Mouse (Mus musculus) kidney, postnatal 14 days (tissue): ENCODE data around the gene Sumf1.

Experiments used
- DNase-seq: peaks from one replicate; pipeline ENCODE4 v3.0.0; 2022; ENCODE audit warnings: mixed read lengths

The Sumf1 gene

GRCm38 (mm10) chr6:108145941-108146588 lies 39.3 kb downstream of the Sumf1 start:
- DNase-seq = peak; percentile 40

GRCm38 (mm10) chr6:108145241-108145640 lies 40.1 kb downstream of the Sumf1 start:
- DNase-seq = peak; percentile 33

DNA sequence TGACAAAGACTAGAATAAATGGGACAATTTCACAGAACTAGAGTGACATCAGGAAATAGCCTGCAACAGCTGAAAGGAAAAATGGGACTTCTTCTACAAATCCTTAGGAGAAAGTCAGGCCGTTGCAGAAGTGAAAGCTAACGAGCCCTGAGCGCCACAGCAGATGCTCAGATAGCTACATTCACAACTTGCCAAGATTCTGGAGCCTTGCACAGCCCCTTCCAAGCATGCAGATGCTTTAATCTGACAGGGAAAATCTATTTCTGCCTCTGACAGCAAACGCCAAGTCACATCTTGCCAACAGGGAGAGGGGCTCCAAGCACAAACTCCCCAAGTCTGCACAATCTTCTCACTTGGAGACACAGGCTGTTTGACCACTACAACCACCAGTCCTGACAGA lies 42.6 kb downstream of the Sumf1 start:
- DNase-seq = no peak

DNA sequence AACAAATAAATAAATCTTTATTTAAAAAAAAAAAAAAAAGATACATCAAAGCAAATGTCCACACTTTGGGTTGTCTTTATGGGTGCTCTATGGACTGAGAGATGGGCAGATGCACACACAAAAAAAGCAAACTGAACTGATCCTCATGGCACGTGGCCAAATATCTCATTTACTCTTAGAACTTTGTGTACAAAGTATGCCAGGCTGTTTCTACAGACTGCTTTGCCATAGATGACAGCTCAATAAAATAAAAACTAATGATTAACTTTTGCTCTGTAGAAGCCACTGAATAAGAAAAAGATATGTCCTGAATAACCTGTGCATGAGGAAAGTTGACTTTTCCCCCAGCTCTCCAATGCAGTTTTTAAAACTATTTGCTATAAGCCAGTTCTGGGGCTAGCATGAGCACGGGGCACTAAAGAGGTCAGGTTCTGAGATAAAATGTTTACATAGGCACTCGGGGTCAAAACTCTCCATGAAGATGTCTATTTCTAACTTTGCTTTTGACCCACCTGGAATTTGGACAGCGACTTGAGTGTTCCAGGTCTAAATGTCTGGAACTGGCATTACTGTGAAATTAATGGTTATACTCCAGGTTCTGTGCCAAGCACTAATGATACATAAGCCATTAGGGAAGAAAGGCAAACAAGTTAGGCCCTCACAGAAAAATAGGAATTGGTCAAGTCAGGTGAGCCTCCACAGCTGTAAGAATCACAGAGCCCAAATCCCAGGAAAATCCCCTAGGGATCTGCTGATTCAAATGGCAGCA lies 44.5 kb downstream of the Sumf1 start:
- DNase-seq = peak; percentile 76

GRCm38 (mm10) chr6:108137031-108137430 lies 48.4 kb downstream of the Sumf1 start:
- no peak for DNase-seq

DNA sequence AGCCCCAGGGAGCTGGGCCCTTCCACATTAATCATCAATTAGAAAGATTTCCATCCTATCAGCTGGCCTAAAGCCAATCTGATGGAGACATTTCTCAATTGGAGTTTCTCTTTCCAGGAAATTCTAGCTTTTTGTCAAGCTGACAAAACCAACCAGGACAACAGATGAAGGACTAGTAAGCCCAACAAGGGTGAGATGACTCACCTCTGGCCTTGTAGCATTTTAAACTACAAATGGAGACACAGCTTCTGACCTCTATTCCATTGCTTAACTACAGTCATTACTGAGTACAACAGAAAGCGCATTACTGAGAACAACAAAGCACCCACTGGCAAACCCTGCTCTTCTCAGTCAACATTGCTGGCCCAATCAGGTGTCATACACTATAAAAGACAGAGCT lies 49.1 kb downstream of the Sumf1 start:
- no peak for DNase-seq

DNA sequence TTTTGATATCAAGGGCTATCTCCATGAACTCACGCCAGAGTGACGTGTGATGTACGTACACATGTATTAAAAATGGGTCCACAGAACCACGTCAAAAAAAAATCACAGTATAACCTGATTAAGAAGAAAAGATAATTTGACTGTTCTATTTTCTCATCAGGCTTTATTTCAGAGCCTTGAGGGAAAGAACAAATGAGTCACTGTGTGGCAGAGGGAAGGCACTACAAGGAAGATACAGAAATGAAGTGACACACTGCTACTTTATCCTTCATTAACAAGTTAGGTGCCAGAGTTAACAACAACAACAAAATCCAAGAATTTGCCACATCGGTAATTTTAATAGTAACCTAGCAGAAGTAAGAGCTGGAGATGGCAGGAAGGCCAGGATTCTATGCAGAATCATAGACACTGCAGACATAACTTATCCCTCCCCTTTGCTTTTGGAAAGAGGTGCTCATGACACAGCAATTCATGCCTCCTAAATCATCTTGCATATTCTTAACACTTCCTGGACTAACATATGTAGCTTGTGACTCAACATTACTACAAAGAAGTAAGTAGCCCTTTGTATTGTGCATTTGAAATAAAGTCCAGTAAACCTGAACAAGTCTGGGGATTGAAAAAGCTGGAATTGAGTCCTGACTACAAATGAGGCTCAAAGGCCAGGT lies 53.0 kb downstream of the Sumf1 start:
- DNase-seq = no peak

- no peak for DNase-seq
These were observed 54.7 kb downstream of the Sumf1 start for GRCm38 (mm10) chr6:108130718-108131117.

DNA sequence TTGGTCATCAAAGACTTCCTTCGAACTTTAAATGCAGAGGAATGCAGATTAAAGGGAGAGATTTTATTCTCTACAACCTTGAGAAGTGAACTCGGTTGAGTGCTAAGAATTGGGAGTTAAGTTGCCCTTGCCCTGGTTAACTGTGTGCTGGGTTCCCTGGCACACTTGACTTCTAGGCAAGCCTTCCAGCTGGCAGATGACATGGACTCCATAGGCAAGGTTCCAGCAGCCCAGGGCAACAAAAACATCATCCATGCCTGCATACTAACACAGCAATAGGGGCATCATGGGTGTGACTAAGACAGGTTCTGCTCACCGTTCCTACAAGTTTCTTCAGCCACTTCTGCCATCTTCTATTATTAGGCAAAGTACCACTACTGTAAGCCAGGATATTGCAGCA lies 58.8 kb downstream of the Sumf1 start:
- no peak for DNase-seq

- DNase-seq = no peak
These were observed 59.9 kb downstream of the Sumf1 start for GRCm38 (mm10) chr6:108125474-108125873.

- no peak for DNase-seq
These were observed 67.5 kb downstream of the Sumf1 start for GRCm38 (mm10) chr6:108117881-108118280.

DNA sequence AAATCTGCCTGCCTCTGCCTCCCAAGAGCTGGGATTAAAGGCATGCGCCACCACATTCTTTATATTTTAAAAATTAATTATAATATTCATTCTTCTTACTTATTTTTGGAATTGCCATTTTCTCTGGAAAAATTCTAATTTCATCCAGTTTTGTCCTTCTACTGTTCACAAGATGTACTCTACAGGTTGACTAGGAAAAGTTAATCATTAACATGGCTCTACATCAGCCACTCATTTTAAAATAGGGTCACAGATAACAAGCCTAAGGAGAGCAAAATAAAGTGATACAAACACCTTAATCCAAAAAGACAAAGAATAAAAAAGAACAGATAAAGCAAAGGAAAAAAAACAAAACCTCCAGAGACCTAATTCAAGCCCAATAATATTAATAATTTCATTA lies 70.4 kb downstream of the Sumf1 start:
- DNase-seq = no peak

DNA sequence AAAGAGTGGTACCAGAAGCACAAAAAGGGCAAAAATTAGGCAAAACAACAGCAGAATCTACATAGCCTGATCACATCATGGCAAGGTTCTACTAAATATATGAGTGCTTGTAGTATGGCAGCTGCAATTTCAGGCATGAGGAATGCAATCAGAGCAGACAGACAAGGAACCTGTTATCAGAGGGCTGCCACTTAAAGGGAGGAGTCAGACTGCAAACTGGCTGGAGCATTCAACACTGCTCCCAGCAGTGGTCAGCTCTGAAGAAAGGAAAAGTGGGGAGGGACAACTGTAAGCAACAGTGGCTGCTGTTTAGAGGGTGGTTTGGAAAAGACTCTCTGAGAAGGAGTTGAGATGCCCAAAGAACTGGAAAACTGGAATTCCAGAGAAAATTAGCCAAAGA lies 73.7 kb downstream of the Sumf1 start:
- DNase-seq = no peak

- no peak for DNase-seq
These were observed 75.0 kb downstream of the Sumf1 start for GRCm38 (mm10) chr6:108110336-108110735.

- no peak for DNase-seq
These were observed 78.0 kb downstream of the Sumf1 start for GRCm38 (mm10) chr6:108107376-108107775.

DNA sequence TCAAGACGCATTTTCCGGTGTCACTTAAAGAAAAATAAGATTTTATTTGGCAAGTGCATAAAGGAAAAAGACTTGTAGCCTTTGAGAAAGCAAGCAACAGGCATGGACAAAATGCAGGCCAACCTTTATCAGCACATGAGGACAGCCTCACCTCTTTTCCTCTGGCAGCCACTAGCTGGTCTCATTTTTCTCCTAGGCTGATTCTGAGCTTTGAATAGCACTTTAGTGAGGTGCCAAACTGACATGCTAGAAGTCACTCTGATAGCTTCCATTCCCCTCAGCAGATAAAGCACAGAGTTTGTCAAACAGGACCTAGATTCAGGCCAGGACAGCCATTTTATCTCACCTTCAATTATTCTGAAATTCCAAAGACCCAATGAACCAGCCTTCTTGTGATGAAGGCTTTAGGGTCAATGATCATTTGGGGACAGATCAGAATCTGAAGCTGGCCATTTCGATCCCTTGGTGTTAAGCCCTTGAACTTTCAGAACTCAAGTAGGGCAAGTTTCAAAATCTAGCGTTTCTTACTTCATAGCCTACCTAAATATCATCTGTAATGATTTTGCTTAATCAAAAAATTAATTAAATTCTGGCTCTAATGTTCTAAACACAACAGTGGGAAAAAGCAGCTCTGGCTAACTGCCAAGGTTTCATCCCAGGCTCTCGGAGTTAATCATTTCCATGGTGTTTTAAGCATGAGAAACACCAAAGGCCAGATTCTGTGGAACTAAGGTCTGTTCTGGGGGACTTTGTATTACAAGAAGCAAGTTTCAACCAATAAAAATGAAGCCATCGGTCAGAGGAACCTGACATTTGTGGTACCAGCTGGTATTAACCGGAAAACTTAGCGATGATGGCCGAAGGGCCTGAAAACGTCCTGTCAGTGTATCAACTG lies 83.2 kb downstream of the Sumf1 start:
- peak; percentile 86 for DNase-seq

DNA sequence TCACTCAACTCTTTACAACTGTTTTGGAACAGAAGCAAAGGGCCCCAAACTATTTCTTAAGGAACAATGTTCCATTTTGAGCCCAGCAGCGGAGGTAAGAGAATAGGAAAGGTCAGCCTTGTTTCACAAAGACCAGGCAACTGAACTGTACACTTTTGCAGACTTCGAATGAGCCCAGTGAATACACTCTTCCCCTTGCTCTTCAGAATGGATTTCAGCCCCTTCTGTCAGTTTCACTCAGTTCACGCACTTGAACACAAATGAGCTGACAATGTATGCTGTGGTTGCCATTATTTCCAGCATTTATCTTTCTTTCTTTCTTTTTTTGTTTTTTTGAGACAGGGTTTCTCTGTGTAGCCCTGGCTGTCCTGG lies 86.5 kb downstream of the Sumf1 start:
- DNase-seq = no peak

DNA sequence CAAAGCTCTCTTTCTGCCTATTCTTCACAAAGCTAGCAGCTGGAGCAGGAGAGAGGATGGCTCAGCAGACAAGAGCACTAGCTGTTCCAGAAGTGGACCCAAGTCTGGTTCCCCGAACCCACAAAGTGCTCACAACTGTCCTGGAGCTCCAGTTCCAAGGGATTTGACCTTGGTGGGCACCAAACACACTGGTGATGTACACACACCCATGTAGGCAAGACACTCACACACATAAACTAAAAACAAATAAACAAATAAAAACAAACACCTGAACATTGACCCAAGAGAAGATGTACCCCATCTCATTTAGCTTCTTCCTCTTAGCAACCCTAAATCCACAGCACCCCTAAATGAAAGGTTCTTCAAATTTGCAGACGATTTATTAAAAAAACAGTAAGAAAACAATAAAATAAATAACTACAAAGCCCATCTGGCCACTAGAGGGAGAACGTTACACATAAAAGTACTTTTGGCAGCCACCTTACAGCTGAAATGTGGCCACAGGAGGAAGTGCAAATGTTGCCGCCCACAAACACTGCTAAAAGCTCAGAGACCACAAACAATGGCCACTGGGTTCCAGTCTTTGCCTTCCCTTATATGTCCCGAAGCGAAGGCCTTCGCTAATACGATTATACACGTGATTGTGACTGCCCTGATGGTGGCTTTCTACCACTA lies 87.1 kb downstream of the Sumf1 start:
- peak; percentile 85 for DNase-seq

DNA sequence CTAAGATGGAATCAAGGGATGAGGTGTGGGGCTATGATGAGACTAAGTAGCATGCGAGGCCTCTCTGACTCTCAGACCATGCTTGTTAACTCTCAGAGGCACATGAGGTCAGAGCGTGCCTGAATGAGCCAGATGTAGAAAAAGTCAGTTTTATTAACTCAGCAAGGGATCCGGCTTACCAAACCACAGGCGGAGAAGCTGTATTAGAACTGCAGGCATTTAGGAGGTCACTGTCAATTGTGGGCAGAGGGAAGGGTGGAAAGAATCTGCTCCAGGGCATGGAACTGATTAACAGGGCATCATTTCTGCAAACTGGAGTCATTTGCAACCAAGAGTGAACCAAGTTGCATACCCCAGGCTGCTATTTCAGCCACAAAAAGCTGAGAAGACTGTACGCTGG lies 89.9 kb downstream of the Sumf1 start:
- DNase-seq = no peak

- peak; percentile 44 for DNase-seq
These were observed 91.9 kb downstream of the Sumf1 start for GRCm38 (mm10) chr6:108093449-108093848.

GRCm38 (mm10) chr6:108092646-108093045 lies 92.7 kb downstream of the Sumf1 start:
- peak; percentile 38 for DNase-seq

DNA sequence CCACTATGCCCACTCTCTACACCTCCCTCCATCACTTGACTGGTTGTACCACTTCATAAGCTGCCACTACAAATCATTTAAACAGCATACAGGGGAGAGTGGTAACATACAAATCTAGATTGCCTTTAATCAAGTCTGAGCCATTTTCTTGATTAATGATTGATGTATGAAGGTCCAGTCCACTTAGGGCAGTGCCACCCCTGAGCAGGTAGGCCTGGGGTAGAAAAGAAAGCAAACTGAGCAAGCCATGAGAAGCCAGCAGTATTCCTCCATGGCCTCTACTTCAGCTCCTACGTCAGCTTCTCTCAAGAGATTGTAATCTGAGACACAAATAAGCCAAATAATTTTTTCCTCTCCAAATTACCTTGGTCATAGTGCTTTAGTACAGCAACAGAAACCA lies 94.1 kb downstream of the Sumf1 start:
- no peak for DNase-seq
